Mouse (Mus musculus) olfactory bulb, adult 2 months (tissue): Measurements from ENCODE around the gene Sh3pxd2a.

ENCODE experiments used
- CTCF ChIP-seq: fragments of 200-500 bp; IDR thresholded peaks from 2 replicates; pipeline ENCODE4 v1.5.1; 2012; ENCODE audit warnings: low read depth, mild to moderate bottlenecking, low read length, moderate library complexity; ENCODE audit not compliant: insufficient read depth
- POLR2A ChIP-seq: fragments of 200-500 bp; IDR thresholded peaks from 2 replicates; pipeline ENCODE4 v1.6.1; 2012; ENCODE audit warnings: mild to moderate bottlenecking, low read depth, low read length, moderate library complexity; ENCODE audit not compliant: insufficient read depth

- TF ChIP-seq CTCF (no peak), POLR2A (no peak)
Observed at GRCm38 (mm10) chr19:47230682-47231081, 233.5 kb downstream of the Sh3pxd2a start.
